23 mouse cellular contexts compared by ENCODE assay signal in genomic region chr7:43642587-43642986, GRCm38 (mm10). TPM values are rescaled to one million over a fixed set of nuclear protein-coding genes. Genes with fewer than 3 reads are reported as not detected.
DNase-seq lines count a peak whose midpoint lies in the region; ATAC-seq and TF ChIP-seq lines count a peak whose summit lies in the region.
"Had no signal": no experiment of that assay in that cellular context is flagged by ENCODE, and none has a peak within 500 bp of the region (broad histone marks: within the 10 kb centered on the region; RNA-seq: fewer than 3 reads in every experiment).

No protein-coding gene starts in this region.

- H3K27ac ChIP-seq in spleen, adult 2 months (ENCODE audit: insufficient read depth, low read length) = peak overlapping the region; percentile 15; the same call in 1 of the 2 replicates
- H3K27ac ChIP-seq in cerebellum, adult 2 months (ENCODE audit: insufficient read depth, low read length) = no peak overlapping the region
- H3K27ac ChIP-seq: embryonic facial prominence, embryonic 12.5 days; kidney, embryonic 15.5 days; limb, embryonic 12.5 days; stomach, postnatal 0 days had no signal

- no peak for TF ChIP-seq POLR2A in spleen, adult 2 months (IDR thresholded peaks at IDR 0.05; ENCODE audit: low read depth, low read length)
- no peak for TF ChIP-seq POLR2A in cerebellum, adult 2 months (IDR thresholded peaks at IDR 0.05; ENCODE audit: borderline replicate concordance, insufficient read depth, low read length)

- peak; percentile 67 to 92 for DNase-seq in adrenal gland, adult (ENCODE audit: inconsistent age in 2 of 2, low spot score in 1 of 2)
- no peak for DNase-seq in adrenal gland, postnatal 4 days (ENCODE audit: low spot score in 2 of 2)
- no peak for DNase-seq in spleen, adult 2 months (ENCODE audit: low read depth in 1 of 2, low spot score in 2 of 2)
- no peak for DNase-seq in spleen, adult 18-20 months
- peak; percentile 58 for DNase-seq in lung, postnatal 25 days (ENCODE audit: low spot score)
- no peak for DNase-seq in heart, adult 8-10 months (ENCODE audit: low spot score)
- no peak for DNase-seq in cerebellum, adult 2 months
- DNase-seq: cerebellum, postnatal 36 days; gastrocnemius, postnatal 14 days; heart, postnatal 4 days; right cerebral cortex, adult 18-20 months; thymus, postnatal 36 days had no signal

- 77% methylated on average over 5 of the region's 5 CpGs for WGBS in spleen, adult 2 months
- WGBS in cerebellum, adult 2 months = 76% methylated on average over 5 of the region's 5 CpGs

- ATAC-seq in cerebellum, adult (ENCODE audit: insufficient number of reproducible peaks, low FRiP score, low TSS enrichment) = no peak
- ATAC-seq: activated CD4-positive, CD25-positive, alpha-beta regulatory T cell, adult 4 months had no signal

- no peak overlapping the region for H3K4me3 ChIP-seq in spleen, adult 2 months (ENCODE audit: extremely low read depth, insufficient read depth, insufficient read length)
- no peak overlapping the region for H3K4me3 ChIP-seq in cerebellum, adult 2 months (replicated peaks; ENCODE audit: insufficient read depth, low read depth, low read length)
- H3K4me3 ChIP-seq: embryonic facial prominence, embryonic 12.5 days; heart, embryonic 12.5 days; kidney, embryonic 15.5 days; limb, embryonic 12.5 days; megakaryocyte, embryonic 14.5 days had no signal

- no peak for TF ChIP-seq CTCF in spleen, adult 2 months (IDR thresholded peaks at IDR 0.05; ENCODE audit: extremely low read depth, insufficient read depth, insufficient read length, insufficient replicate concordance)
- TF ChIP-seq CTCF in cerebellum, adult 2 months (IDR thresholded peaks at IDR 0.05; ENCODE audit: borderline replicate concordance, insufficient read depth, low read depth, low read length) = no peak

- no peaks in the 10 kb centered on the region for H3K27me3 ChIP-seq in spleen, adult 2 months (ENCODE audit: control insufficient read depth, insufficient read depth, low read length)
- H3K27me3 ChIP-seq in cerebellum, adult 2 months (ENCODE audit: control insufficient read depth, insufficient read depth, low read length) = no peaks in the 10 kb centered on the region
- H3K27me3 ChIP-seq: embryonic facial prominence, embryonic 12.5 days; heart, embryonic 12.5 days; kidney, embryonic 15.5 days; limb, embryonic 12.5 days had no signal

- no peaks in the 10 kb centered on the region for H3K36me3 ChIP-seq in spleen, adult 2 months (ENCODE audit: control insufficient read depth, insufficient read depth, low read length)
- H3K36me3 ChIP-seq: embryonic facial prominence, embryonic 12.5 days; heart, embryonic 12.5 days; kidney, embryonic 15.5 days; limb, embryonic 12.5 days had no signal

- H3K4me1 ChIP-seq in spleen, adult 2 months (ENCODE audit: control insufficient read depth, insufficient read depth, insufficient read length) = no peaks in the 10 kb centered on the region
- H3K4me1 ChIP-seq in cerebellum, adult 2 months (ENCODE audit: control insufficient read depth, insufficient read depth, low read length) = no peaks in the 10 kb centered on the region
- H3K4me1 ChIP-seq: embryonic facial prominence, embryonic 12.5 days; heart, embryonic 12.5 days; kidney, embryonic 15.5 days; limb, embryonic 12.5 days had no signal

RNA-seq across cellular contexts. Expression of gene Ceacam18, which starts 8.1 kb away (rescaled TPM):
- under 1 TPM in 1 of 2 experiments, not detected in 1; 0.14 TPM for total RNA-seq in adrenal gland, postnatal 4 days (2021)
- polyA plus RNA-seq in spleen, adult 2 months (2012; rRNA removed) = not detected in 2 replicates
- not detected for total RNA-seq in heart, adult 8-10 months (2022)
- polyA plus RNA-seq in cerebellum, adult 2 months (2012; rRNA removed) = 0.13 TPM in 1 of 2 replicates, not detected in the other
- total RNA-seq: gastrocnemius, postnatal 14 days; heart, postnatal 4 days; left cerebral cortex, adult 8-10 months had no signal
- polyA plus RNA-seq: activated CD4-positive, CD25-positive, alpha-beta regulatory T cell, adult 4 months; embryonic facial prominence, embryonic 12.5 days; heart, embryonic 12.5 days; kidney, embryonic 15.5 days; limb, embryonic 12.5 days had no signal

RNA-seq across cellular contexts. Expression of gene Siglece, which starts 17.4 kb away (rescaled TPM):
- 1 to 10 TPM; 2.1 to 2.2 TPM for total RNA-seq in adrenal gland, postnatal 4 days (2021)
- polyA plus RNA-seq in spleen, adult 2 months (2012; rRNA removed) = 23.3 and 25.6 TPM in 2 replicates
- total RNA-seq in heart, adult 8-10 months (2022) = 1 to 10 TPM in 3 of 4 experiments, under 1 TPM in 1; 0.75 to 1.6 (median 1.1) TPM
- 0.44 and 0.54 TPM in 2 replicates for polyA plus RNA-seq in cerebellum, adult 2 months (2012; rRNA removed)

RNA-seq across cellular contexts. Expression of gene Ctu1, which starts 29.2 kb away (rescaled TPM):
- total RNA-seq in adrenal gland, postnatal 4 days (2021) = 10 to 100 TPM; 12.0 to 12.6 TPM
- polyA plus RNA-seq in spleen, adult 2 months (2012; rRNA removed) = 8.9 and 11.4 TPM in 2 replicates
- total RNA-seq in heart, adult 8-10 months (2022) = 1 to 10 TPM; 2.9 to 3.4 (median 3.1) TPM
- polyA plus RNA-seq in cerebellum, adult 2 months (2012; rRNA removed) = 9.2 and 10.0 TPM in 2 replicates

RNA-seq across cellular contexts. Expression of gene Zfp819, which starts 35.6 kb away (rescaled TPM):
- total RNA-seq in adrenal gland, postnatal 4 days (2021) = under 1 TPM; 0.22 to 0.28 TPM
- polyA plus RNA-seq in spleen, adult 2 months (2012; rRNA removed) = 0.06 TPM in 1 of 2 replicates, not detected in the other
- not detected for total RNA-seq in heart, adult 8-10 months (2022)
- 0.05 and 0.10 TPM in 2 replicates for polyA plus RNA-seq in cerebellum, adult 2 months (2012; rRNA removed)
- total RNA-seq: gastrocnemius, postnatal 14 days; heart, postnatal 4 days had no signal
- polyA plus RNA-seq: heart, embryonic 12.5 days; kidney, embryonic 15.5 days; stomach, postnatal 0 days had no signal

RNA-seq across cellular contexts. Expression of gene Klk14, which starts 47.6 kb away (rescaled TPM):
- under 1 TPM in 1 of 2 experiments, not detected in 1; 0.31 TPM for total RNA-seq in adrenal gland, postnatal 4 days (2021)
- polyA plus RNA-seq in spleen, adult 2 months (2012; rRNA removed) = not detected in 2 replicates
- under 1 TPM in 3 of 4 experiments, not detected in 1; 0.27 to 0.49 (median 0.34) TPM for total RNA-seq in heart, adult 8-10 months (2022)
- polyA plus RNA-seq in cerebellum, adult 2 months (2012; rRNA removed) = not detected in 2 replicates
- total RNA-seq: gastrocnemius, postnatal 14 days; heart, postnatal 4 days; layer of hippocampus, adult 8-10 months; left cerebral cortex, adult 8-10 months had no signal
- polyA plus RNA-seq: activated CD4-positive, CD25-positive, alpha-beta regulatory T cell, adult 4 months; embryonic facial prominence, embryonic 12.5 days; heart, embryonic 12.5 days; kidney, embryonic 15.5 days; limb, embryonic 12.5 days; neural tube, embryonic 14.5 days had no signal

Comparison
In these comparisons a context has a peak if more than half of its experiments do, and no peak if none do; other contexts are left out.
1. DNase-seq: peak in adrenal gland, adult (2 of 2) and lung, postnatal 25 days (single experiment); none in adrenal gland, postnatal 4 days (0 of 2), spleen, adult 2 months (0 of 2), spleen, adult 18-20 months (0 of 2), heart, adult 8-10 months (single experiment) and cerebellum, adult 2 months (0 of 2).